Mouse (Mus musculus) hindbrain, embryonic 13.5 days (tissue): ENCODE results near the gene Tmem229b. TPM values are rescaled to one million over a fixed set of nuclear protein-coding genes. Genes with fewer than 3 reads are reported as not detected.

Source experiments
- polyA plus RNA-seq: library from polyadenylated mRNA; unstranded; fragments of >200 nt; fragmentation: Nextera tagmentation; extraction: Ambion mirVana; gene quantifications from 2 replicates; pipeline ENCODE4 v1.2.1, GENCODE M21; 2015

Tmem229b gene
- polyA plus RNA-seq, 1 experiment from 2014 or later, result 44.1 TPM

Other genes starting within 250 kb of the Tmem229b start
- gene Atp6v1d, start 146.0 kb downstream of the Tmem229b start, polyA plus RNA-seq, result 119 and 122 TPM in 2 replicates
- gene Eif2s1, start 145.8 kb downstream of the Tmem229b start, polyA plus RNA-seq, result 154 and 170 TPM in 2 replicates
- gene Plek2, start 100.7 kb downstream of the Tmem229b start, polyA plus RNA-seq, result 1.1 and 1.3 TPM in 2 replicates
- 2.1 and 2.5 TPM in 2 replicates for gene Plekhh1, start 21.5 kb upstream of the Tmem229b start, polyA plus RNA-seq
- gene Pigh, start 82.0 kb upstream of the Tmem229b start, polyA plus RNA-seq, result 20.6 and 22.1 TPM in 2 replicates
- 37.3 and 41.0 TPM in 2 replicates for gene Arg2, start 123.2 kb upstream of the Tmem229b start, polyA plus RNA-seq
- 195 and 196 TPM in 2 replicates for gene Vti1b, start 165.0 kb upstream of the Tmem229b start, polyA plus RNA-seq
- gene Rdh11, start 184.7 kb upstream of the Tmem229b start, polyA plus RNA-seq, result 25.4 and 26.2 TPM in 2 replicates
- 0.40 and 1.1 TPM in 2 replicates for gene Rdh12, start 201.3 kb upstream of the Tmem229b start, polyA plus RNA-seq